Mouse (Mus musculus) thymus, adult 2 months (tissue): ENCODE results near the gene Nme2.

ENCODE experiments used
- CTCF ChIP-seq: fragments of 200-500 bp; IDR thresholded peaks from 2 replicates; pipeline ENCODE4 v1.5.1; 2012; ENCODE audit warnings: mild to moderate bottlenecking, control low read depth, low read length, moderate library complexity, borderline replicate concordance; ENCODE audit not compliant: control insufficient read depth, poor library complexity, insufficient read depth; ENCODE audit errors: extremely low read depth
- POLR2A ChIP-seq: fragments of 200-500 bp; IDR thresholded peaks from 2 replicates; pipeline ENCODE4 v1.6.1; 2012; ENCODE audit warnings: mild to moderate bottlenecking, low read length, control low read depth, moderate library complexity; ENCODE audit not compliant: control insufficient read depth, poor library complexity, insufficient read depth; ENCODE audit errors: extremely low read depth

DNA sequence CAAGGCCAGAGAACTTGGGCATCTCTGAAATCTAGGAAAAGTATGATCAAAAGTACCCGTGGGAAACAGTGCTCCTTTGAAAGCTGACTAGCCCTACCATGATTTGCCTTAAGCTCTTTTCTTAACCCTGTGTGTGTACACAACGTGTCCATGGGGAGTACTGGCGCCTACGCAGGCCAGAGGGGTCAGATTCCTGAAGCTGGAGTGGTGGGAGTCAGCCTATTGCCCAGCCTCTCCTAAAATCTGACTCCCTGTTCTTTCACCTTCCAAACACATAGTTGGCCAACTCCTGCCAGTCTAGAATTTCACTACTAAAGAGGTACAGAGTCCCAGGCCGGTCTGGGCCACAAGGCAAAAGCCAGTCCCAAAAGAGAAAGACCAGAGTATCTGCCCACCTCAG is 3.7 kb downstream of the Nme2 start:
- no peak for TF ChIP-seq CTCF
- TF ChIP-seq POLR2A, result no peak
